Mouse (Mus musculus) Patski (cell line): Measurements from ENCODE around the gene Gm11564. TPM values are rescaled to one million over a fixed set of nuclear protein-coding genes. Genes with fewer than 3 reads are reported as not detected.
"Not testable (repeated sequence)": the region's sequence is repeated elsewhere in the genome, so short reads cannot be mapped to it uniquely, and the experiment has no call there.

Experiments
- ATAC-seq: fragments of 100-300 bp; one replicate; pipeline ENCODE4 v1.8.0; 2021
- CTCF ChIA-PET: fragments of 350-600 bp; sonication (Branson Sonifier 250); formaldehyde crosslinking; loops from one replicate; lab custom pipeline; 2022; ENCODE audit warnings: inconsistent platforms; lab: Charles Lee
- POLR2A ChIA-PET: fragments of 350-600 bp; sonication (Branson Sonifier 250); formaldehyde crosslinking; loops from one replicate; lab custom pipeline; 2022; ENCODE audit warnings: antibody characterized with exemption, inconsistent platforms; lab: Charles Lee
- DNase-seq: peaks from one replicate; pipeline ENCODE4 v3.0.0-alpha.2; 2011; ENCODE audit warnings: low read depth, low spot score
- H3K27me3 ChIP-seq: fragments of 371-371 bp; one replicate; pipeline ENCODE4 v1.5.1; 2021
- CTCF ChIP-seq: fragments of 100-300 bp; IDR thresholded peaks from one replicate; pipeline ENCODE4 v1.5.1; 2021
- in situ Hi-C: fragments of 300-500 bp; cut with MboI; formaldehyde crosslinking; loops from 3 replicates; pipeline ENCODE4 v1.11.1; 2018; ENCODE audit warnings: low pct_unique_long_range_greater_than_20kb, mixed read lengths
- polyA plus RNA-seq: library from polyadenylated mRNA; unstranded; gene quantifications from one replicate; pipeline ENCODE4 v1.2.3, GENCODE M21; 2021

Gene Gm11564
- polyA plus RNA-seq, 1 experiment from 2014 or later = not detected

GRCm38 (mm10) chr11:99793367-99793766, 22.1 kb downstream of the Gm11564 start, which contains the start of gene Gm11596:
Gene Gm11596 (minus strand): TSS chr11:99793467.
- in situ Hi-C loops = no loop called here
- CTCF ChIA-PET = no interaction called here

GRCm38 (mm10) chr11:99784900-99785299, 30.6 kb downstream of the Gm11564 start, which contains the start of gene Krtap4-9:
Gene Krtap4-9 (plus strand): TSS chr11:99785200.
- ATAC-seq, DNase-seq, POLR2A ChIA-PET, CTCF ChIA-PET, H3K27me3 ChIP-seq, in situ Hi-C loops: not testable (repeated sequence)

More at GRCm38 (mm10) chr11:99793367-99793766, 22.1 kb downstream of the Gm11564 start, which contains the start of gene Gm11596:
- no peak for DNase-seq
- POLR2A ChIA-PET = no interaction called here
- ATAC-seq = no peak
- TF ChIP-seq CTCF = no peak
- H3K27me3 ChIP-seq = no peaks in the 10 kb centered on the region

DNA sequence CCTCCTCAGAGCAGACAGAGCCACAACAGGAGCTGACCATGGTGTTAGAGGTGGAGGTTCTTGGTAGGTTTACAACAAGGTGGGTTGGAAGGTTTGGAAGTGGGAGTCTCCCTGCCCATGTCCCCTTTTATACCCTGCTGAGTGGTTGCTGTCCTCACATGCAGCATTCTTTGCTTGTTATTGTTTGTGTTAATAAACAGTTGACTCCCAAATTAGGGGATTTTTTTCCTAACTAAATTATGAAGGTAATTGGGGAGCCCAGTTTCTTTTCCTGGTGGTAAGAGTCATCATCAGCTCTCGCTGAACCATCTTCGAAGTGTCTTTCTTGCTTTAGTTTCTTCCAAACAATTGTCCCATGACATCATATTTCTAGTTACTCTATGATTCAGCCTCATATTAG, 34.9 kb downstream of the Gm11564 start, which contains the start of gene Krtap4-8:
Gene Krtap4-8 (minus strand): TSS at position 101 of the 400 bp plus-strand sequence.
- no peak for TF ChIP-seq CTCF
- in situ Hi-C loops = no loop called here
- no peak for ATAC-seq
- DNase-seq = no peak
- no peaks in the 10 kb centered on the region for H3K27me3 ChIP-seq
- POLR2A ChIA-PET = no interaction called here
- CTCF ChIA-PET = no interaction called here

DNA sequence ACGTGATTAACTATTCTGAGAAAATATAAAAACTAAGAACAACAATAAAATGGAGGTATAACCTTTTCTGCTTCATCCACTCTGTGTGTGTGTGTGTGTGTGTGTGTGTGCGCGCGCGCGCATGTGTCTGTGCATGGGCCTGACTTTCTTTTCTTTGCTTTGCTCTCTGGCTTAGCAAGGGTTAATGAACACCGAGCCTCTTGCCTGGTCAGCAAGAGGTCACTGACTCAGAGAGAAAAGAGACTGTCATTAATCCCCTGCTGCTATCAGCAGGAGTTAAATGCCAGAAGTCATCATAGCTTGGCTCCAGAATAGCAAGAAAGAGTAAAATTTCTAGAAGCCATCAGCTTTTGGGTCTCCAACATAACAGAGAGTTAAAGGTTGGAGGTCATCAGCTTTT, 37.1 kb downstream of the Gm11564 start:
- in situ Hi-C loops = loop anchor here (10.0 kb wide), 1 partner anchor 56 kb away; the partner anchor contains the start of gene 2300003K06Rik
- ATAC-seq = no peak
- H3K27me3 ChIP-seq = no peaks in the 10 kb centered on the region
- no peak for TF ChIP-seq CTCF
- no peak for DNase-seq
- ChIA-PET CTCF (no interaction called here), POLR2A (no interaction called here)

DNA sequence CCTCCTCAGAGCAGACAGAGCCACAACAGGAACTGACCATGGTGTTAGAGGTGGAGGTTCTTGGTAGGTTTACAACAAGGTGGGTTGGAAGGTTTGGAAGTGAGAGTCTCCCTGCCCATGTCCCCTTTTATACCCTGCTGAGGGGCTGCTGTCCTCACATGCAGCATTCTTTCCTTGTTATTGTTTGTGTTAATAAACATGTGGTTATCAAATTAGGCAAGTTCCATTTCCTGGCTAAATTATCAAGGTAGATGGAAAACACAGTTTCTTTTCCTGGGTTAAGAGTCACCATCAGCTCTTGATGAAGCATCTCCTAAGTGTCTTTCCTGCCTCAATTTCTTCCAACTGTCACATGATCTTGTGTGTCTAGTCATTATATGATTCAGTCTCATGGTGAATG, 42.7 kb downstream of the Gm11564 start, which contains the start of gene Gm11595:
Gene Gm11595 (minus strand): TSS at position 101 of the 400 bp plus-strand sequence.
- POLR2A ChIA-PET, CTCF ChIA-PET, DNase-seq: not testable (repeated sequence)

DNA sequence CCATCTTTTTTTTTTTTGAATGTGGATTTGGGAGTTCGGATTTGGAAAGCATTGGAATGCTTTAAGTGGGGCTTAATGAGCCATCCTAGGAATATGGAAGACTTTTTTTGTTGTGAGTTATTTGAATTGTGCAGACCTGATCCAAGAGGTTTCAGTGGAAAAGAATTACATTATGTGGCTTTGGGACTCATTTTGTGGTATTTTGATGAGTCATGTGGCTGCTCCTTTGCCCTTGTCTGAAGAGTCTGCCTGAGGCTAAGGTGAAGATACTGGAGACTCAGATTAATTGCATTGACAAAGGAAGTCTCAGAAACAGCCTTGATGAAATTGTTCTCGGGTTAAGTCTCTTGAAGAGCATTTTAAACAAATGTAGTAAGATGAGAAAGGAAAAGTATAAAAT, 47.1 kb downstream of the Gm11564 start:
- CTCF ChIA-PET = no interaction called here
- peak; percentile 92 for ATAC-seq
- no peaks in the 10 kb centered on the region for H3K27me3 ChIP-seq
- DNase-seq = peak; percentile 68
- no peak for TF ChIP-seq CTCF
- in situ Hi-C loops = loop anchor here (5.0 to 25.0 kb wide), 3 partner anchors 76 to 281 kb away; partner anchors contain the start of genes Gm14190, Krt23, Krtap1-4 and Krtap1-5
- POLR2A ChIA-PET = no interaction called here

More for the DNA sequence above, 42.7 kb downstream of the Gm11564 start, which contains the start of gene Gm11595:
- ATAC-seq, H3K27me3 ChIP-seq: not testable (repeated sequence)
- in situ Hi-C loops = loop anchor here (10.0 to 25.0 kb wide), 2 partner anchors 62 to 286 kb away; partner anchors contain the start of genes 2300003K06Rik and Krt23

Other genes starting within 250 kb of the Gm11564 start
- not detected for gene Krtap3-1, start 249.0 kb downstream of the Gm11564 start, polyA plus RNA-seq
- not detected for gene Krtap1-5, start 234.7 kb downstream of the Gm11564 start, polyA plus RNA-seq
- gene Krtap1-4, start 232.0 kb downstream of the Gm11564 start, polyA plus RNA-seq = not detected
- not detected for gene Krtap1-3, start 224.3 kb downstream of the Gm11564 start, polyA plus RNA-seq
- not detected for gene Krtap9-3, start 217.6 kb downstream of the Gm11564 start, polyA plus RNA-seq
- gene Gm11938, start 212.4 kb downstream of the Gm11564 start, polyA plus RNA-seq = not detected
- not detected for gene Gm11937, start 205.5 kb downstream of the Gm11564 start, polyA plus RNA-seq
- not detected for gene Krtap2-4, start 200.8 kb downstream of the Gm11564 start, polyA plus RNA-seq
- not detected for gene Gm11562, start 195.2 kb downstream of the Gm11564 start, polyA plus RNA-seq
- gene Krtap4-1, start 187.4 kb downstream of the Gm11564 start, polyA plus RNA-seq = not detected
- not detected for gene Krtap4-2, start 180.6 kb downstream of the Gm11564 start, polyA plus RNA-seq
- not detected for gene Krtap4-7, start 171.6 kb downstream of the Gm11564 start, polyA plus RNA-seq
- gene Gm11555, start 165.4 kb downstream of the Gm11564 start, polyA plus RNA-seq = not detected
- gene Gm11563, start 156.7 kb downstream of the Gm11564 start, polyA plus RNA-seq = not detected
- not detected for gene Krtap4-6, start 149.7 kb downstream of the Gm11564 start, polyA plus RNA-seq
- gene Gm14190, start 124.9 kb downstream of the Gm11564 start, polyA plus RNA-seq = not detected
- gene Gm14180, start 81.4 kb downstream of the Gm11564 start, polyA plus RNA-seq = not detected
- not detected for gene Gm11595, start 42.8 kb downstream of the Gm11564 start, polyA plus RNA-seq
- 0.06 TPM for gene Krtap4-8, start 35.0 kb downstream of the Gm11564 start, polyA plus RNA-seq
- gene Krtap4-9, start 30.5 kb downstream of the Gm11564 start, polyA plus RNA-seq = not detected
- not detected for gene Gm11596, start 22.2 kb downstream of the Gm11564 start, polyA plus RNA-seq
- gene Gm11569, start 16.7 kb downstream of the Gm11564 start, polyA plus RNA-seq = not detected
- gene Gm11554, start 11.2 kb downstream of the Gm11564 start, polyA plus RNA-seq = not detected
- gene Krtap4-13, start 5.8 kb downstream of the Gm11564 start, polyA plus RNA-seq = not detected
- not detected for gene 2300003K06Rik, start 22.4 kb upstream of the Gm11564 start, polyA plus RNA-seq
- not detected for gene Krtap4-16, start 35.9 kb upstream of the Gm11564 start, polyA plus RNA-seq
- not detected for gene Gm11568, start 42.3 kb upstream of the Gm11564 start, polyA plus RNA-seq
- not detected for gene Gm11559, start 48.8 kb upstream of the Gm11564 start, polyA plus RNA-seq
- gene Krtap9-1, start 57.7 kb upstream of the Gm11564 start, polyA plus RNA-seq = not detected
- not detected for gene Gm11567, start 63.5 kb upstream of the Gm11564 start, polyA plus RNA-seq
- gene Krtap31-1, start 92.3 kb upstream of the Gm11564 start, polyA plus RNA-seq = not detected
- gene Gm11565, start 99.1 kb upstream of the Gm11564 start, polyA plus RNA-seq = not detected
- not detected for gene Krtap31-2, start 120.6 kb upstream of the Gm11564 start, polyA plus RNA-seq
- not detected for gene Krtap9-5, start 132.8 kb upstream of the Gm11564 start, polyA plus RNA-seq
- not detected for gene Krtap29-1, start 163.4 kb upstream of the Gm11564 start, polyA plus RNA-seq
- not detected for gene Krtap16-1, start 170.9 kb upstream of the Gm11564 start, polyA plus RNA-seq
- gene Krtap17-1, start 178.3 kb upstream of the Gm11564 start, polyA plus RNA-seq = not detected
- gene Krt33a, start 200.5 kb upstream of the Gm11564 start, polyA plus RNA-seq = not detected
- 0.18 TPM for gene Krt33b, start 214.2 kb upstream of the Gm11564 start, polyA plus RNA-seq
- gene Krt34, start 225.9 kb upstream of the Gm11564 start, polyA plus RNA-seq = not detected
- not detected for gene Krt31, start 234.9 kb upstream of the Gm11564 start, polyA plus RNA-seq